Mouse (Mus musculus): ENCODE measurements around the gene Fth1.

- TF ChIP-seq EP300 (IDR thresholded peaks at IDR 0.05; ENCODE audit: low read depth) = peak; percentile 32; the same call in 1 of the 2 replicates
- no peak for TF ChIP-seq CTCF (IDR thresholded peaks at IDR 0.05; ENCODE audit: low read depth)
These were observed 41.5 kb upstream of the Fth1 start for GRCm38 (mm10) chr19:9938824-9939303.
